Mouse (Mus musculus) hindbrain, postnatal 0 days (tissue): ENCODE data around the gene Plekha6. TPM values are rescaled to one million over a fixed set of nuclear protein-coding genes. Genes with fewer than 3 reads are reported as not detected.

Experiments
- ATAC-seq: fragments of 200-750 bp; cut with Nextera tagmentation; 2 replicates; pipeline ENCODE4 v1.8.0; 2017; ENCODE audit warnings: mild to moderate bottlenecking, moderate TSS enrichment, moderate library complexity
- DNase-seq: peaks from one replicate; pipeline ENCODE4 v3.0.0-alpha.2; 2015; ENCODE audit warnings: low spot score
- H3K27ac ChIP-seq: fragments of 300-500 bp; sonication (generic); 2 replicates; pipeline ENCODE4 v1.5.1; 2014; ENCODE audit warnings: mild to moderate bottlenecking
- H3K27me3 ChIP-seq: fragments of 300-500 bp; sonication (generic); 2 replicates; pipeline ENCODE4 v1.6.1; 2014; ENCODE audit warnings: low read length, mixed read lengths; ENCODE audit not compliant: insufficient read depth
- H3K36me3 ChIP-seq: fragments of 300-500 bp; sonication (generic); 2 replicates; pipeline ENCODE4 v1.6.1; 2014; ENCODE audit warnings: low read length, mixed read lengths; ENCODE audit not compliant: insufficient read depth
- H3K4me1 ChIP-seq: fragments of 300-500 bp; sonication (generic); 2 replicates; pipeline ENCODE4 v1.6.1; 2014; ENCODE audit warnings: antibody characterized with exemption, low read length, mixed read lengths; ENCODE audit not compliant: insufficient read depth
- H3K4me2 ChIP-seq: fragments of 300-500 bp; sonication (generic); 2 replicates; pipeline ENCODE4 v1.6.1; 2014; ENCODE audit warnings: low read depth, mild to moderate bottlenecking, low read length, moderate library complexity, mixed read lengths
- H3K4me3 ChIP-seq: fragments of 300-500 bp; sonication (generic); 2 replicates; pipeline ENCODE4 v1.5.1; 2014; ENCODE audit warnings: low read length
- H3K9ac ChIP-seq: fragments of 300-500 bp; sonication (generic); replicated peaks from 2 replicates; pipeline ENCODE4 v1.6.1; 2014; ENCODE audit warnings: mild to moderate bottlenecking, low read length, moderate library complexity, mixed read lengths
- H3K9me3 ChIP-seq: fragments of 300-500 bp; sonication (generic); 2 replicates; pipeline ENCODE4 v1.6.1; 2016; ENCODE audit warnings: low read length, mixed read lengths
- CTCF ChIP-seq: IDR thresholded peaks from 2 replicates; pipeline ENCODE4 v1.5.1; 2016; ENCODE audit warnings: antibody characterized with exemption, control low read depth, low read depth
- WGBS: fragments of 180-500 bp; shearing (Covaris S2); extraction: QIAGEN DNeasy Blood & Tissue Kit; methylation state at CpG from one replicate; pipeline ENCODE4 v1.1.7; 2014; 5-methylcytosine and 5-hydroxymethylcytosine counted together
- polyA plus RNA-seq: library from polyadenylated mRNA; unstranded; fragments of >200 nt; fragmentation: Nextera tagmentation; extraction: Ambion mirVana; gene quantifications from 2 replicates; pipeline ENCODE4 v1.2.1, GENCODE M21; 2015
- total RNA-seq: library from RNA; depleted of rRNA; stranded (reverse); fragments of >200 nt; gene quantifications from 2 replicates; pipeline ENCODE4 v1.2.3, GENCODE M21; 2014; rRNA removed

The Plekha6 gene
- total RNA-seq, result 41.0 and 44.1 TPM in 2 replicates
- polyA plus RNA-seq, result 9.7 TPM in 2 replicates

GRCm38 (mm10) chr1:133163820-133164431, at the start of gene Plekha6:
TSS of gene Plekha6 (plus strand) at chr1:133164210.
- no peaks in the 10 kb centered on the region for H3K9me3 ChIP-seq
- no peaks in the 10 kb centered on the region; the same call in 1 of the 2 replicates for H3K27me3 ChIP-seq
- peak within 1 kb of the TSS; percentile 46 for H3K9ac ChIP-seq
- no peak for TF ChIP-seq CTCF
- H3K4me3 ChIP-seq, result peak within 1 kb of the TSS; percentile 56
- H3K4me1 ChIP-seq, result peaks cover 4% of the 10 kb centered on the region; the same call in 1 of the 2 replicates
- DNase-seq (peak; percentile 30), ATAC-seq (0 out of 2 replicates have a peak, but pooled peaks have one; percentile 21)
- H3K27ac ChIP-seq, result no peak within 1 kb of the TSS
- H3K36me3 ChIP-seq, result no peaks in the 10 kb centered on the region
- under 1% methylated on average over 65 of the region's 68 CpGs for WGBS
- H3K4me2 ChIP-seq, result peak within 1 kb of the TSS; percentile 98

- no peak overlapping the region for H3K9ac ChIP-seq
- H3K4me3 ChIP-seq, result no peak overlapping the region
- 88% methylated on average over 4 of the region's 4 CpGs for WGBS
- DNase-seq (no peak), ATAC-seq (no peak)
- no peaks in the 10 kb centered on the region for H3K36me3 ChIP-seq
- TF ChIP-seq CTCF, result peak; percentile 11; the same call in 1 of the 2 replicates
- H3K27me3 ChIP-seq, result no peaks in the 10 kb centered on the region
- no peaks in the 10 kb centered on the region for H3K4me1 ChIP-seq
- H3K27ac ChIP-seq, result no peak overlapping the region
- no peak overlapping the region for H3K4me2 ChIP-seq
- no peaks in the 10 kb centered on the region for H3K9me3 ChIP-seq
Observed at GRCm38 (mm10) chr1:133116108-133116507, 47.9 kb upstream of the Plekha6 start.

GRCm38 (mm10) chr1:133118127-133118526, 45.9 kb upstream of the Plekha6 start:
- Histone ChIP-seq H3K4me1 (no peaks in the 10 kb centered on the region), H3K9me3 (no peaks in the 10 kb centered on the region), H3K27me3 (no peaks in the 10 kb centered on the region), H3K4me3 (no peak overlapping the region), H3K9ac (no peak overlapping the region), H3K27ac (no peak overlapping the region), H3K36me3 (no peaks in the 10 kb centered on the region), H3K4me2 (no peak overlapping the region)
- DNase-seq (no peak), ATAC-seq (0 out of 2 replicates have a peak, but pooled peaks have one; percentile 51)
- 92% methylated on average over 5 of the region's 5 CpGs for WGBS
- no peak for TF ChIP-seq CTCF

GRCm38 (mm10) chr1:133118844-133119243, 45.2 kb upstream of the Plekha6 start:
- H3K4me2 ChIP-seq, result no peak overlapping the region
- DNase-seq (no peak), ATAC-seq (no peak)
- H3K9me3 ChIP-seq, result no peaks in the 10 kb centered on the region
- no peaks in the 10 kb centered on the region for H3K36me3 ChIP-seq
- H3K9ac ChIP-seq, result no peak overlapping the region
- no peak for TF ChIP-seq CTCF
- no peak overlapping the region for H3K27ac ChIP-seq
- H3K4me1 ChIP-seq, result no peaks in the 10 kb centered on the region
- no peak overlapping the region for H3K4me3 ChIP-seq
- 83% methylated on average over 3 of the region's 3 CpGs for WGBS
- no peaks in the 10 kb centered on the region for H3K27me3 ChIP-seq

- no peak overlapping the region for H3K4me3 ChIP-seq
- H3K4me2 ChIP-seq, result no peak overlapping the region
- no peak for TF ChIP-seq CTCF
- H3K27me3 ChIP-seq, result no peaks in the 10 kb centered on the region
- no peaks in the 10 kb centered on the region for H3K36me3 ChIP-seq
- H3K9me3 ChIP-seq, result no peaks in the 10 kb centered on the region
- H3K27ac ChIP-seq, result no peak overlapping the region
- H3K4me1 ChIP-seq, result no peaks in the 10 kb centered on the region
- DNase-seq (no peak), ATAC-seq (no peak)
- 67% methylated on average over 7 of the region's 7 CpGs for WGBS
- H3K9ac ChIP-seq, result no peak overlapping the region
Observed at GRCm38 (mm10) chr1:133119931-133120712, 43.9 kb upstream of the Plekha6 start.

GRCm38 (mm10) chr1:133121246-133121645, 42.8 kb upstream of the Plekha6 start:
- no peaks in the 10 kb centered on the region for H3K9me3 ChIP-seq

More at GRCm38 (mm10) chr1:133121246-133121645, 42.8 kb upstream of the Plekha6 start:
- Histone ChIP-seq H3K4me1 (no peaks in the 10 kb centered on the region), H3K4me2 (no peak overlapping the region), H3K36me3 (no peaks in the 10 kb centered on the region), H3K4me3 (no peak overlapping the region), H3K27ac (no peak overlapping the region), H3K9ac (no peak overlapping the region), H3K27me3 (no peaks in the 10 kb centered on the region)
- TF ChIP-seq CTCF, result no peak
- DNase-seq (no peak), ATAC-seq (no peak)
- 61% methylated on average over 6 of the region's 6 CpGs for WGBS
